Mouse (Mus musculus) midbrain, embryonic 12.5 days (tissue): ENCODE data around the gene Notch2. TPM values are rescaled to one million over a fixed set of nuclear protein-coding genes. Genes with fewer than 3 reads are reported as not detected.
A peak's percentile ranks its signal among the peaks of the same experiment; 100 is the strongest.

Experiments used
- ATAC-seq: fragments of 200-750 bp; cut with Nextera tagmentation; 2 replicates; pipeline ENCODE4 v1.8.0; 2017; ENCODE audit warnings: low read depth, moderate TSS enrichment, moderate library complexity; ENCODE audit not compliant: low FRiP score
- H3K27ac ChIP-seq: fragments of 300-500 bp; sonication (generic); replicated peaks from 2 replicates; pipeline ENCODE4 v1.5.1; 2016; ENCODE audit warnings: mild to moderate bottlenecking
- H3K27me3 ChIP-seq: fragments of 300-500 bp; sonication (generic); 2 replicates; pipeline ENCODE4 v1.6.1; 2016; ENCODE audit warnings: mild to moderate bottlenecking
- H3K36me3 ChIP-seq: fragments of 300-500 bp; sonication (generic); 2 replicates; pipeline ENCODE4 v1.6.1; 2016
- H3K4me1 ChIP-seq: fragments of 300-500 bp; sonication (generic); 2 replicates; pipeline ENCODE4 v1.6.1; 2016
- H3K4me2 ChIP-seq: fragments of 300-500 bp; sonication (generic); replicated peaks from 2 replicates; pipeline ENCODE4 v1.6.1; 2016; ENCODE audit warnings: mild to moderate bottlenecking, moderate library complexity
- H3K4me3 ChIP-seq: fragments of 300-500 bp; sonication (generic); 2 replicates; pipeline ENCODE4 v1.5.1; 2016; ENCODE audit warnings: mild to moderate bottlenecking
- H3K9ac ChIP-seq: fragments of 300-500 bp; sonication (generic); replicated peaks from 2 replicates; pipeline ENCODE4 v1.6.1; 2016; ENCODE audit warnings: mild to moderate bottlenecking, moderate library complexity
- H3K9me3 ChIP-seq: fragments of 300-500 bp; sonication (generic); 2 replicates; pipeline ENCODE4 v1.6.1; 2016; ENCODE audit warnings: mild to moderate bottlenecking
- WGBS: fragments of 180-500 bp; shearing (Covaris S2); methylation state at CpG from one replicate; pipeline ENCODE4 v1.1.7; 2016; 5-methylcytosine and 5-hydroxymethylcytosine counted together
- polyA plus RNA-seq: library from polyadenylated mRNA; unstranded; fragments of >200 nt; fragmentation: Nextera tagmentation; extraction: Ambion mirVana; gene quantifications from 2 replicates; pipeline ENCODE4 v1.2.1, GENCODE M21; 2016

Notch2 gene
- polyA plus RNA-seq, 1 experiment from 2014 or later = 20.7 TPM

DNA sequence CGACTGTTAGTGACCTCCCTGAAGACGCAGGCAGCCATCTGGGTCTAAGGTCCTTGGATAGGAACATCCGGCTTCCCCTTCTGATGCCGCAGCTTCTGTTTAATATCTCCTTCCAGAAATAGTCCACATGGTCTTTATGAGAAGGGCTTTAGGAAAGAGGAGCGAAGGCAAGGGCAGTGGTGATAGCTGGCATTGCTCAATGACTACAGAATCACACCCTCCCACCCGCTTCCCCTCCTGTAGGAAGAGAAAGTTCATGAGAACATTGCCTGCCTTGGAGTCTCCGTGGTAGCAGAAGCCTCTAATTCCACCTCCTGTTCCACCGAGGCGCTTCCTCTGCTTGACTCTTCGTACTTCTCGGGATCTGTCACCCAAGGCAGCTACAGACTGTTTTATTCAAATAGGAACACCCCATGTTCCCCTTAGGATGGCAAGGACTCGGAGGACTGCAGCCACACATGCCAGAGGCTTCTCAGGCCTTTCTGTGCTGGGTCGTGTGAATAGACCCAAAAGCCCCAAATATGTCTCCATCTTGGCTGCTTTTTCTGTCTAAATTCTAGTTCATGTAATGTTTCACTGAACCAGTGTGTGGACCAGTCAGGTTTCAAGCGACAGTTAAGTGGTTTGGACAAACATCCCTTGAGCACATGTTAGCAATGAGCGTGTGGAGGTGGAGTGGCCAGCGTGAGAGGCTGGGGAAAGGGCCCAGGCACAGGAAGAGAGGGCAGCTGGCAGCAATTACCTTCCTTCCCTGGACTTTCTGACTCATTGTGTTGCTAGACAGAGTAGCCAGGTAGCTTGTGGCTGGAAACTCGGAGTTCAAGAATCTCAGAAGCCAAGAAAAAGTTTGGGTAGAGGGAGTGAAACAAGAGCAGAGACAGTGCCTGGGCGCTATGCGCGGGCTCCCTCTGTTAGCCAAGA, 42.7 kb downstream of the Notch2 start:
- Histone ChIP-seq H3K4me1 (peaks cover 36% of the 10 kb centered on the region), H3K4me3 (no peak overlapping the region), H3K27me3 (0 out of 2 replicates have a peak, but pooled peaks cover 4% of the 10 kb centered on the region), H3K9me3 (no peaks in the 10 kb centered on the region), H3K27ac (no peak overlapping the region), H3K36me3 (no peaks in the 10 kb centered on the region), H3K9ac (no peak overlapping the region), H3K4me2 (no peak overlapping the region)
- 87% methylated on average over 20 of the region's 20 CpGs for WGBS
- ATAC-seq = no peak

DNA sequence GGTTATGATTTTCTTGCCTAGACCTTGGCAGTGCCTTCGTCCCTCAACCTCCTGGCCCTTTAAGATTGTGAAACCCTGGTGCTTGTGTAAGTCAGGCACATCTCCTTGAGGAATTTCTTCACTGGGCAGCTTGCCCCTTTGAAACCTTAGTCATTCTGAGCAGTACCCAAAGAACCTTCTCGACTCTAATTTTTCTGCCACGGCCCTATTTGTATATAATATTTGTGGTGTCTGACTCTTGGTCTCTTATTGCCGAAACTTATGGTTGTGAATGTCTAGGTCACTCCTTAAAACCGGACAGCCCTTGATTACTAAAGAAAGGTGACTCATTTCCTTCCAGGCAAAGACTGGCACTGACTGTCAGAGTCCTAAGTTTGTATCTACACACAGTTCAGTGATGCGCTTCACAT, 43.6 kb downstream of the Notch2 start:
- Histone ChIP-seq H3K36me3 (no peaks in the 10 kb centered on the region), H3K27ac (no peak overlapping the region), H3K9me3 (no peaks in the 10 kb centered on the region), H3K4me3 (no peak overlapping the region), H3K9ac (no peak overlapping the region), H3K4me2 (no peak overlapping the region), H3K4me1 (peaks cover 37% of the 10 kb centered on the region), H3K27me3 (no peaks in the 10 kb centered on the region)
- 91% methylated on average over 6 of the region's 6 CpGs for WGBS
- ATAC-seq = no peak

DNA sequence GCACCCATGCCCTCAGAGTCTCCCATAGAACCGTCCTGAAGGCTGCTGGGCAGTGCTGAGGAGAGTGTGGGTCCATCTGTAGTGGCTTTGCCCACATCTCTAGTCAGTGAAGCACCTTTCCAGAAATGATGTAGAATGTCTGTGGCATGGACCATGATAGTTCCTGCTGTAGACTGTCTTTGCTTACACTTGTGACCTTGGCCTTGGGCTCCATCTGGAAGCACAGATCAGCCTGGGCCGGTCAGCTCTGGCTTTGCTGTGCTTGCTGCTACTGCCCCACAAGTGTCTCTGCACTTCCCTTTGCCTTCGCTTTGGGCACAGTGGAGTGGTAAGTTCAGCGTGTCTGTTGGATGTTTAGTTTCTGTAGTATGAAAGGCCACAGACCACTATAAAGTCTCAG, 45.7 kb downstream of the Notch2 start:
- H3K4me1 ChIP-seq = peaks cover 52% of the 10 kb centered on the region

DNA sequence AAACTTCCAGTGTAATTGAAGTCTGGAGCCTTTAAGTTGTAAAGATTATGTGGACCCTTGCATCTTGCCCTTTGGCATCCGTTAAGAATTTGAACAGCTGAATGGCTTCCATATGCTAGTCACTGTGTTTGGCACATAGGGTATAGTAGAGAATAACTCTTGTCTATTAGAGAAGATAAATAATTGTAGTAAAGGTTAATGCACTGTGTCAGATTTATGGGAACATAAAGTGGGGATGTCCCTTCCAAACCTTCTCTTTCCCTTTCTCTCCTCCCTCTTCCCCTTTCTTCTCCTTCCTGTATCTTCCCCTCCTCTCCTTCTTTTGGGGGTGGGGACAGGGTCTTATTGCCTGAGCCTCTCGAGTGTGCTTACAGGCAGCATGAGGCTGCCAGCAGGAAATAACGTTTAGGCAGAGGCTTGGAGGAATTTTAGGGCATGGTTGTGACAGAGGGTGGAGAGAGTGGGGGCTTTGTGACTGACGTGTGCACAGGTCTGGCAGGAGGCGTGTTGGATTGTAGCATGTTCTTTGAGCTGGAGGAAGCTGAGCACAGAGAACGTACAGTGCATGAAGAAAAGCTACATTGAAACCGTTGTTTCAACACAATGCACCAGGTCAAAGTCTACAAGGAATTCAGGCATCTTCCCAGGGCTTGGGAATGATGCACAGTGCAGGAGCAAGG, 47.8 kb downstream of the Notch2 start:
- no peak overlapping the region for H3K9ac ChIP-seq
- H3K4me2 ChIP-seq = no peak overlapping the region
- no peak; the same call in 1 of the 2 replicates for ATAC-seq
- peaks cover 54% of the 10 kb centered on the region for H3K4me1 ChIP-seq
- H3K9me3 ChIP-seq = no peaks in the 10 kb centered on the region
- H3K27ac ChIP-seq = peak overlapping the region; percentile 84
- H3K36me3 ChIP-seq = no peaks in the 10 kb centered on the region
- H3K27me3 ChIP-seq = no peaks in the 10 kb centered on the region
- H3K4me3 ChIP-seq = no peak overlapping the region
- 29% methylated on average over 7 of the region's 7 CpGs for WGBS

More for the DNA sequence above, 45.7 kb downstream of the Notch2 start:
- no peak overlapping the region for H3K27ac ChIP-seq
- H3K36me3 ChIP-seq = no peaks in the 10 kb centered on the region
- WGBS = 89% methylated on average over 4 of the region's 4 CpGs
- H3K9me3 ChIP-seq = no peaks in the 10 kb centered on the region
- no peak overlapping the region for H3K9ac ChIP-seq
- no peaks in the 10 kb centered on the region for H3K27me3 ChIP-seq
- ATAC-seq = no peak
- H3K4me2 ChIP-seq = no peak overlapping the region
- no peak overlapping the region for H3K4me3 ChIP-seq

DNA sequence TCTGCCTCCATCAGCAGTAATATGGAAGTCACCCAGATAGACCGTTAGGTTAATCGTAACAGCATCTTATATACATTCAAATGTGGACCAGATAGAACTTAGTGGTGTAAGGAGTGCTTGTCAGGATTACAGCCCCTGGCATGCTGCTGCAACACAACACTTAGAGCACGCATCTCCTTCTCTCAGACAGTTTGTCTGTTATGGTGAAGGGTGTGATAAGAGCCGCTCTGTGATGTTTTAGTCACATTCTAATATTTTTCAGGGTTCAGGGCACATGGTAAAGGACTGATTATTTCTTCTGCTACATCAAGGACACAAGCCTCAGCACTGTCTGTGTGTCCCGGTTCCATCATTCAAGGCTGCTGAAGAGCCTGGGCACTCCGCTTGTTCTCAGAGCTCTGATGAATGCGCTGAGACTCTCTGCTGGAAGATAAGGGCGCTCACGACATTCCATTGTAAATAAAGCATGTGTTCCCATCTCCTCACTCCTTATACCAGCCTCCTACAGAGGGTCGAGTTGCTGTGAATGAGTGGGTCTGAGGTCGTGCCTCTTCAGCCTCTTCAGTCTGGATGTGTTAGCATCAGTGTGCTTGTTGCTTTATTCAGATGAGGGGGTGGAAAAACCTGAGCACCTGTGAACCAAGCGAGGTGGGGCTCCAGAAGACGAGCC, 48.5 kb downstream of the Notch2 start:
- no peak overlapping the region; the same call in 1 of the 2 replicates for H3K9ac ChIP-seq
- no peaks in the 10 kb centered on the region for H3K27me3 ChIP-seq
- H3K4me1 ChIP-seq = peaks cover 54% of the 10 kb centered on the region
- ATAC-seq = 0 out of 2 replicates have a peak, but pooled peaks have one; percentile 20
- H3K36me3 ChIP-seq = no peaks in the 10 kb centered on the region
- H3K4me2 ChIP-seq = no peak overlapping the region
- H3K9me3 ChIP-seq = no peaks in the 10 kb centered on the region
- no peak overlapping the region for H3K4me3 ChIP-seq
- H3K27ac ChIP-seq = peak overlapping the region; percentile 84
- WGBS = 39% methylated on average over 13 of the region's 13 CpGs

DNA sequence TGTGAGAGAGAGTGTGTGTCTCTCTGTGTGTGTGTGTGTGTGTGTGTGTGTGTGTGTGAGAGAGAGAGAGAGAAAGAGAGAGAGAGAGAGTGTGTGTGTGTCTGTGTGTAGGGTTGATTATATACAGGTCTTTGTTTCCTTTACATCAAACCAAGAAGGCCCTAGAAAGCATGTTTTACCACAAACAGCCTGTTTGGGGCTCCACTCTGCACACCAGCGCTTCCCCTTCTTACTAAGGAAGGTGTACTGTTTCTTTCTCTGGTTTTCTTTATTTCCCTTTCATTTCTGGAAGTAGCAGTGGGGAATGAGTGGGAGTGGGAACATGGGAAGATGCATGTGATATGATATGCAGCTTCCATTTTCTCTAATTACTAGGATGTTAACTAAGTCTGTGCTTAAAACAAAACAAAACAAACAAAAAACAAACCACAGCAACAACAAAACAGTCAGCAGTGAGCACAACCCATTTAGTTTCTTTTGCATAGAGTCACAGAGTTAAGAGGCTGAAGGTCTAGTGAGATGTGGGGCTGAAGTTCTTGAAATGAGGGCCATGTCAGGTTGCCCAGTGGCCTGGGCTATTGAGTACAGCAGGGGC, 49.4 kb downstream of the Notch2 start:
- Histone ChIP-seq H3K4me3 (no peak overlapping the region), H3K4me1 (peaks cover 54% of the 10 kb centered on the region), H3K9ac (no peak overlapping the region), H3K27me3 (no peaks in the 10 kb centered on the region), H3K4me2 (no peak overlapping the region), H3K27ac (peak overlapping the region; percentile 84), H3K9me3 (no peaks in the 10 kb centered on the region), H3K36me3 (no peaks in the 10 kb centered on the region)
- peak; percentile 3; the same call in 1 of the 2 replicates for ATAC-seq
- WGBS = 60% methylated on average over 1 of the region's 1 CpGs

DNA sequence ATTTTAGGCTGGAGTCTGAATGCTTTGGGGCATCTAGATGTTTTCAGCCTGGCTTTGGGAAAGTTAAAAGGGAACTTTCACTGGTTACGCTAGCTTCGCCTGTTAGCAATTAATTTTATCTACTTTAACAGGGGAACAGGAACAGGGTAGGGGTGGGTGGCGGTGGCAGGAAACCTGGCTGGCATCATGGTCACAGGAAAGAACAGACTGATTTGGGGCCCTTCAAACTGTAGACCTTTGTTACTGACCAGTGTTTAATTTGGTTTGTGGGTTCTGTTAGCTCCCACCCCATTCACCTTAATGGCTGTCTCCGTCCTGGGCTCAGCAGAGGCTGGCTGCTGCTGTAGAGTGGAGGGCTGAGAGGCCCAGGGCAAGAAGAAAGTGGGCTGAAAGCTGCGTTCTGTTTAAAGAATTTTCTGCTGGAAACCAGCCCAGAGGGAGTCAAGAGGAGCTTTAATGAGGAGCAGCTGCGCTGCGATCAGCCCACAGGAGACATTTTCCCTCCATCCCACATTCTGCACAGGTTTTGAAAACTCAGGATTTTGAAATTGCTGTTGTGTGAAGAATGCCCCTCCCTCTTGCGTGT, 50.0 kb downstream of the Notch2 start:
- no peaks in the 10 kb centered on the region for H3K27me3 ChIP-seq
- H3K27ac ChIP-seq = peak overlapping the region; percentile 84
- ATAC-seq = peak; percentile 64
- H3K36me3 ChIP-seq = no peaks in the 10 kb centered on the region
- H3K4me2 ChIP-seq = peak overlapping the region; percentile 2; the same call in 1 of the 2 replicates
- 38% methylated on average over 8 of the region's 8 CpGs for WGBS
- H3K4me3 ChIP-seq = no peak overlapping the region
- peaks cover 59% of the 10 kb centered on the region for H3K4me1 ChIP-seq
- H3K9ac ChIP-seq = no peak overlapping the region
- H3K9me3 ChIP-seq = no peaks in the 10 kb centered on the region

DNA sequence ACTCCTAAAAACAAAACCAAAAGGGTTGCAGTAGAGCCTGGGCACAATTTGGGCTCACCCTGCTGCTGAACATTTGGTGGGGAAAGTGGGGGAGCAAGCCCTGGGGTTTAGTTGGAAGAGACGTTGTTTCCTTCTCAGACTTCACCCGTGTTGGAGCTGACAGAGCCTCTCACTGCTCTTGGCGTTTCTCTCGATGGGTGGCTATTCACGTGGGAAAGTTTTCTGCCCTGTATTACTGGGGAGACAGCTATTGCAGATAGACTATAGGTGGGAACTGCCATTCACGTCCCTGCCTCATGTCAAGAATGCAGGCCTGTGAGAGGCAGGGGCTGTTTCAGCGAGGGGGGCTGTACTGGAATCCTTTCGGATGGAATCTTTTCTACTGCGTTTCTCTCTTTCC, 50.5 kb downstream of the Notch2 start:
- Histone ChIP-seq H3K36me3 (no peaks in the 10 kb centered on the region), H3K9me3 (no peaks in the 10 kb centered on the region), H3K9ac (no peak overlapping the region), H3K4me3 (no peak overlapping the region), H3K27ac (peak overlapping the region; percentile 84), H3K4me2 (peak overlapping the region; percentile 2; the same call in 1 of the 2 replicates), H3K27me3 (no peaks in the 10 kb centered on the region), H3K4me1 (peaks cover 59% of the 10 kb centered on the region)
- ATAC-seq = peak; percentile 29; the same call in 1 of the 2 replicates
- 27% methylated on average over 9 of the region's 9 CpGs for WGBS

DNA sequence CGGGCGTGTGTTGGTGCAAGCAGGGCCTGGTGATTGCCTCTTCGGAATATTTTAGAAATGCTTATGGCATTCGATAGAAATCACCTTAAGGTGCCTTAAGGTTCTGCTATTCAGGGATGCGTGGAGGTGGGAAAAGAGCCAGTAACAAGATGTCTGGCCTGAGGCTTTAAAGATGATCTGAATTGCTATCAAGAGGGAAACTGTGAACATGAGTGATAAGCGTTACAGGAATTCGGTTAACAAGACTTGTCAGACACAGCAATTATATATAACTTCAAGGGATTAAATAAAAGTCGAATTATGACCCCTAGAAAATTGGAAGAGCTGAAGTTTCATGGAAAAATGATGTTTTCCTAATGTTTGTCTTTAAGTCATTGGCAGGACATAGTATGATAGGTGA, 51.7 kb downstream of the Notch2 start:
- Histone ChIP-seq H3K4me2 (no peak overlapping the region), H3K27ac (no peak overlapping the region; the same call in 1 of the 2 replicates), H3K27me3 (no peaks in the 10 kb centered on the region), H3K9me3 (no peaks in the 10 kb centered on the region), H3K4me1 (peaks cover 53% of the 10 kb centered on the region), H3K9ac (no peak overlapping the region), H3K4me3 (no peak overlapping the region), H3K36me3 (no peaks in the 10 kb centered on the region)
- ATAC-seq = no peak
- 89% methylated on average over 8 of the region's 8 CpGs for WGBS

DNA sequence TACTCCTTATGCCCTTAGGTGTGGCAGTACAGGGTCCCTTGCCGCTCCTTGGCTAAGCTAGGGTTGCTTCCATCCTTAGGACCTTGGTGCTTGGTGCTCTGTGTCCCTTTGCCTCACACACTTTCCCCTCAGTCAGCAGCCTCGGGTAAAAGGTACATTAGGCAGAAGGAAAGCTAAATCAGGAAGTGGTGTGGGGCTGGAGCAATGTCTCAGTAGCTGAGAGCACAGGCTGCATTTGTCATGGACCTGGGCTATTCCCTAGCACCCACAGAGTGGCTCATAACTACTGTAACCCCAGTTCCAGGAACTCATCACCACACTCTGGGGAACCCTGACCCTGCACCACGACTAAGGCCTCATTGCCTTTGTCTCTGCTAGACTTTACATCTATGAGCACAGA, 53.1 kb downstream of the Notch2 start:
- Histone ChIP-seq H3K9ac (no peak overlapping the region), H3K36me3 (peaks cover 6% of the 10 kb centered on the region; the same call in 1 of the 2 replicates), H3K4me1 (peaks cover 40% of the 10 kb centered on the region), H3K4me3 (no peak overlapping the region), H3K4me2 (no peak overlapping the region), H3K9me3 (no peaks in the 10 kb centered on the region), H3K27me3 (no peaks in the 10 kb centered on the region), H3K27ac (no peak overlapping the region)
- 86% methylated on average over 3 of the region's 3 CpGs for WGBS
- ATAC-seq = no peak

DNA sequence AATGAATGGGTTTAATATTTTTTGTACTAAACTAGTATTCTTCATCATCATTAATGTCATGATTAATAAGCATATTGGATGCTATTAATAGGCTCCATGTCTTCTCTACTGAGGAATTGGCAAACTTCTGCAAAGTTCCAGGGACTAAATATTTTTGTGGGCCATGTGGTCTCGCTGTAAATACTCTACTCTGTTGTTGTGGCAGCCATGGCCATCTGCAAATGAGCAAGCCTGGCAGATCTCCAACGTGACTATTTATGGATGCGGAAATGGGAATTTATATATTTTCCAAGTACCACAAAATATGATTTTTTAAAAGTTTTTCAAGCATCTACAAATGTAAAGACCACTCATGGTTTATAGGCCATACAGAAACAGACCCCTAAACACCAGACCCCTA, 54.1 kb downstream of the Notch2 start:
- WGBS = 83% methylated on average over 3 of the region's 3 CpGs
- H3K9me3 ChIP-seq = no peaks in the 10 kb centered on the region
- no peaks in the 10 kb centered on the region for H3K27me3 ChIP-seq
- H3K4me3 ChIP-seq = no peak overlapping the region
- no peak overlapping the region for H3K4me2 ChIP-seq
- H3K27ac ChIP-seq = no peak overlapping the region
- ATAC-seq = no peak
- H3K4me1 ChIP-seq = peaks cover 31% of the 10 kb centered on the region
- H3K36me3 ChIP-seq = peaks cover 14% of the 10 kb centered on the region
- H3K9ac ChIP-seq = no peak overlapping the region
